Mouse (Mus musculus): ENCODE results near the gene Gria1.

- TF ChIP-seq POLR2A (IDR thresholded peaks at IDR 0.05; ENCODE audit: borderline replicate concordance, control insufficient read depth, low read depth, low read length) (no peak), CTCF (IDR thresholded peaks at IDR 0.05; ENCODE audit: control insufficient read depth, insufficient read depth, low read length) (no peak)
Observed at GRCm38 (mm10) chr11:57298665-57299064, 287.5 kb downstream of the Gria1 start.

Measured in bone marrow, adult 2 months (tissue).